Mouse (Mus musculus): ENCODE data around the gene Pde8b. TPM values are rescaled to one million over a fixed set of nuclear protein-coding genes. Genes with fewer than 3 reads are reported as not detected.

Pde8b gene
- polyA plus RNA-seq, 3 experiments from 2014 or later, result 0.29 to 1.6 (median 1.5) TPM

GRCm38 (mm10) chr13:95131848-95132247 is 118.3 kb downstream of the Pde8b start:
- ATAC-seq, result no peak

- no peak for ATAC-seq
Observed at GRCm38 (mm10) chr13:95131041-95131440, 119.1 kb downstream of the Pde8b start.

- no peak for ATAC-seq
Observed at GRCm38 (mm10) chr13:95127288-95127687, 122.8 kb downstream of the Pde8b start.

GRCm38 (mm10) chr13:95126801-95127200 is 123.3 kb downstream of the Pde8b start:
- no peak for ATAC-seq

- no peak for ATAC-seq
Observed at GRCm38 (mm10) chr13:95125546-95126215, 124.5 kb downstream of the Pde8b start.

GRCm38 (mm10) chr13:95120570-95120969 is 129.6 kb downstream of the Pde8b start:
- no peak for ATAC-seq

- ATAC-seq, result no peak
Observed at GRCm38 (mm10) chr13:95113763-95114162, 136.4 kb downstream of the Pde8b start.

- peak; percentile 41 for ATAC-seq
Observed at GRCm38 (mm10) chr13:95109555-95109954, 140.6 kb downstream of the Pde8b start.

- no peak for ATAC-seq
Observed at GRCm38 (mm10) chr13:95108035-95108434, 142.1 kb downstream of the Pde8b start.

GRCm38 (mm10) chr13:95104865-95105264 is 145.3 kb downstream of the Pde8b start:
- no peak for ATAC-seq

- ATAC-seq, result no peak
Observed at GRCm38 (mm10) chr13:95102985-95103590, 147.0 kb downstream of the Pde8b start.

GRCm38 (mm10) chr13:95101315-95101714 is 148.8 kb downstream of the Pde8b start:
- ATAC-seq, result no peak

GRCm38 (mm10) chr13:95098931-95099720 is 151.0 kb downstream of the Pde8b start:
- ATAC-seq, result no peak

GRCm38 (mm10) chr13:95096646-95097045 is 153.5 kb downstream of the Pde8b start:
- no peak for ATAC-seq

- ATAC-seq, result no peak
Observed at GRCm38 (mm10) chr13:95095860-95096259, 154.3 kb downstream of the Pde8b start.

- no peak for ATAC-seq
Observed at GRCm38 (mm10) chr13:95091546-95092445, 158.3 kb downstream of the Pde8b start.

- ATAC-seq, result no peak
Observed at GRCm38 (mm10) chr13:95087358-95087787, 162.8 kb downstream of the Pde8b start.

- no peak for ATAC-seq
Observed at GRCm38 (mm10) chr13:95086033-95086432, 164.1 kb downstream of the Pde8b start.

- no peak for ATAC-seq
Observed at GRCm38 (mm10) chr13:95082611-95083010, 167.5 kb downstream of the Pde8b start.

- ATAC-seq, result no peak
Observed at GRCm38 (mm10) chr13:95081082-95081481, 169.1 kb downstream of the Pde8b start.

- no peak for ATAC-seq
Observed at GRCm38 (mm10) chr13:95078492-95078891, 171.6 kb downstream of the Pde8b start.

GRCm38 (mm10) chr13:95077688-95078087 is 172.4 kb downstream of the Pde8b start:
- no peak for ATAC-seq
